Mouse (Mus musculus) lung, postnatal 0 days (tissue): Measurements from ENCODE around the gene Auh.

Experiments
- CTCF ChIP-seq: IDR thresholded peaks from 2 replicates; pipeline ENCODE4 v1.5.1; 2016; ENCODE audit warnings: antibody characterized with exemption, mild to moderate bottlenecking
- EP300 ChIP-seq: IDR thresholded peaks from 2 replicates; pipeline ENCODE4 v1.6.1; 2016; ENCODE audit warnings: antibody characterized with exemption, mild to moderate bottlenecking, control low read depth

- TF ChIP-seq EP300: no peak
- TF ChIP-seq CTCF: no peak
These were observed 41.4 kb upstream of the Auh start for GRCm38 (mm10) chr13:52970876-52971275.
